Mouse (Mus musculus) embryo, embryonic 11.5 days (tissue): ENCODE data around the gene Ascl3.

Experiments used
- DNase-seq: peaks from one replicate; pipeline ENCODE4 v3.0.0-alpha.2; 2012; ENCODE audit warnings: low read depth, low spot score

Gene Ascl3

GRCm38 (mm10) chr7:109710069-109710468 is 21.5 kb downstream of the Ascl3 start:
- no peak for DNase-seq

- peak; percentile 29 for DNase-seq
These were observed 22.6 kb downstream of the Ascl3 start for GRCm38 (mm10) chr7:109708961-109709382.

GRCm38 (mm10) chr7:109707023-109707785 is 24.3 kb downstream of the Ascl3 start:
- DNase-seq, result peak; percentile 37

GRCm38 (mm10) chr7:109704461-109704860 is 27.1 kb downstream of the Ascl3 start:
- no peak for DNase-seq

- DNase-seq, result no peak
These were observed 27.5 kb downstream of the Ascl3 start for GRCm38 (mm10) chr7:109704016-109704377.

- DNase-seq, result peak; percentile 93
These were observed 28.1 kb downstream of the Ascl3 start, which contains the start of the genes St5 and Akip1 for GRCm38 (mm10) chr7:109703190-109704015. Gene St5 (minus strand): TSS chr7:109703605. Gene Akip1 (plus strand): TSS chr7:109703690.

GRCm38 (mm10) chr7:109702721-109703120 is 28.8 kb downstream of the Ascl3 start:
- DNase-seq, result no peak

- DNase-seq, result no peak
These were observed 31.3 kb downstream of the Ascl3 start for GRCm38 (mm10) chr7:109700213-109700612.

GRCm38 (mm10) chr7:109695339-109695726 is 36.2 kb downstream of the Ascl3 start:
- no peak for DNase-seq

- no peak for DNase-seq
These were observed 36.8 kb downstream of the Ascl3 start for GRCm38 (mm10) chr7:109694576-109695338.

GRCm38 (mm10) chr7:109690961-109691360 is 40.6 kb downstream of the Ascl3 start:
- DNase-seq, result no peak

GRCm38 (mm10) chr7:109690101-109690500 is 41.4 kb downstream of the Ascl3 start:
- DNase-seq, result no peak

GRCm38 (mm10) chr7:109686585-109687128 is 44.9 kb downstream of the Ascl3 start:
- no peak for DNase-seq

GRCm38 (mm10) chr7:109680879-109681278 is 50.6 kb downstream of the Ascl3 start:
- no peak for DNase-seq

GRCm38 (mm10) chr7:109680284-109680683 is 51.2 kb downstream of the Ascl3 start:
- no peak for DNase-seq
